Mouse (Mus musculus) C2C12 (cell line): Measurements from ENCODE around the gene Gm5617. TPM values are rescaled to one million over a fixed set of nuclear protein-coding genes. Genes with fewer than 3 reads are reported as not detected.

Experiments used
- H3K27me3 ChIP-seq: one replicate; pipeline ENCODE4 v1.6.1; 2011; ENCODE audit not compliant: control insufficient read depth, insufficient read depth, insufficient read length
- H3K36me3 ChIP-seq: one replicate; pipeline ENCODE4 v1.6.1; 2011; ENCODE audit not compliant: control insufficient read depth, insufficient read depth
- H3K4me3 ChIP-seq: one replicate; pipeline ENCODE4 v1.5.1; 2011; ENCODE audit warnings: mild to moderate bottlenecking, control low read depth; ENCODE audit not compliant: poor library complexity, insufficient read depth, severe bottlenecking
- H3K79me2 ChIP-seq: one replicate; pipeline ENCODE4 v1.6.1; 2011; ENCODE audit not compliant: control insufficient read depth, insufficient read depth
- H3K79me3 ChIP-seq: one replicate; pipeline ENCODE4 v1.6.1; 2011; ENCODE audit warnings: low read depth, control low read depth
- H3ac ChIP-seq: one replicate; pipeline ENCODE3; 2011; ENCODE audit warnings: low read depth; ENCODE audit not compliant: control insufficient read depth, insufficient read length
- CEBPB ChIP-seq: IDR thresholded peaks from one replicate; pipeline ENCODE4 v1.6.1; 2011; ENCODE audit warnings: low read depth, mild to moderate bottlenecking, control low read depth, moderate library complexity
- CTCF ChIP-seq: IDR thresholded peaks from one replicate; pipeline ENCODE4 v1.5.1; 2011; ENCODE audit not compliant: control insufficient read depth, insufficient read depth, insufficient read length
- FOSL1 ChIP-seq: IDR thresholded peaks from one replicate; pipeline ENCODE4 v1.8.0; 2011; ENCODE audit warnings: mild to moderate bottlenecking, low read length; ENCODE audit not compliant: poor library complexity, insufficient read depth, severe bottlenecking
- MAX ChIP-seq: IDR thresholded peaks from one replicate; pipeline ENCODE4 v1.6.1; 2011; ENCODE audit warnings: mild to moderate bottlenecking, control low read depth
- MYOD1 ChIP-seq: IDR thresholded peaks from one replicate; pipeline ENCODE4 v1.6.1; 2011; ENCODE audit warnings: low read depth; ENCODE audit not compliant: control insufficient read depth, insufficient read length
- MYOG ChIP-seq: IDR thresholded peaks from one replicate; pipeline ENCODE4 v1.6.1; 2011; ENCODE audit not compliant: control insufficient read depth, insufficient read length; ENCODE audit errors: extremely low read depth
- USF1 ChIP-seq: IDR thresholded peaks from one replicate; pipeline ENCODE4 v1.6.1; 2011; ENCODE audit warnings: low read depth, mild to moderate bottlenecking, control low read depth, moderate library complexity
- long read RNA-seq, 2 experiments: library from polyadenylated mRNA; unstranded; transcript quantifications; one replicate each; pipeline ENCODE4 v2.0.0; 2019 to 2020
- polyA plus RNA-seq: library from polyadenylated mRNA; unstranded; fragments of >200 nt; fragmentation: generic; extraction: Trizol; gene quantifications from one replicate; pipeline ENCODE4 v1.2.1, GENCODE M21; 2012; ENCODE audit warnings: missing spikeins

The Gm5617 gene
- 23.1 TPM for polyA plus RNA-seq
- long read RNA-seq, experiment 1, transcript Gm5617-201 (1 exons, 531 nt), result major isoform, 19 of 19 reads
- long read RNA-seq, experiment 1, partial matches to known transcripts, result 0 of 19 reads
- long read RNA-seq, experiment 1, other reads (novel, unspliced or antisense), result 0 of 19 reads
- long read RNA-seq, experiment 2, result 0 reads

GRCm38 (mm10) chr9:48494817-48495547 is at the start of gene Gm5617, which contains the start of gene Rbm7:
Gm5617 (plus strand) TSS chr9:48495442.
Rbm7 (minus strand) TSS chr9:48495299.
- Histone ChIP-seq H3K79me3 (peaks cover 30% of the 10 kb centered on the region), H3K79me2 (peaks cover 37% of the 10 kb centered on the region), H3K4me3 (peak within 1 kb of the TSS; percentile 53), H3K27me3 (no peaks in the 10 kb centered on the region), H3K36me3 (peaks cover 38% of the 10 kb centered on the region), H3ac (peak within 1 kb of the TSS; percentile 90)
- TF ChIP-seq CTCF (no peak), MAX (peak; percentile 33), CEBPB (no peak), USF1 (no peak), FOSL1 (no peak), MYOD1 (no peak), MYOG (no peak)

DNA sequence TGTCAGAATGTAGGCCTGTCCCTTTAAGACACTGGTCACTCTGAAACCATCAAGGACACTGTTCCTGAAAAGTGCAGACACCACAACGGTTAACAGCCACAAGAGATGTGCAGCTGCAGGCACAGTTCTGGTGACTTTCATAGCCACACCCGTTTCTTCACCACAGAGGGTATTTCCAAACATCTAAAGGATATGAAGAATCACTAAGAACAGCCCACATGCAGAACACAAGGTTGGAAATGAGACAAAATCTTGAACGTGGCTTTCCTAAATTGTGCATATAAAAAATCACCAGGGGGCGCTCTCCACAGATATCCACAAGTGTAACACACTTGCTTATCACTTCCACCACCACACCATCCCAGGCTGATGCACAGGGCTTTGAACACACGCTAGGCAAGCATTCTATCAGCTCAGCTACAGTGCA is 47.4 kb upstream of the Gm5617 start:
- H3ac ChIP-seq, result no peak overlapping the region
- H3K36me3 ChIP-seq, result no peaks in the 10 kb centered on the region
- H3K79me2 ChIP-seq, result no peaks in the 10 kb centered on the region
- no peaks in the 10 kb centered on the region for H3K27me3 ChIP-seq
- TF ChIP-seq MYOG, result no peak
- TF ChIP-seq CTCF, result no peak
- TF ChIP-seq CEBPB, result no peak
- TF ChIP-seq MYOD1, result no peak
- no peak for TF ChIP-seq MAX
- TF ChIP-seq FOSL1, result no peak
- TF ChIP-seq USF1, result no peak
- H3K79me3 ChIP-seq, result no peaks in the 10 kb centered on the region
- H3K4me3 ChIP-seq, result no peak overlapping the region

DNA sequence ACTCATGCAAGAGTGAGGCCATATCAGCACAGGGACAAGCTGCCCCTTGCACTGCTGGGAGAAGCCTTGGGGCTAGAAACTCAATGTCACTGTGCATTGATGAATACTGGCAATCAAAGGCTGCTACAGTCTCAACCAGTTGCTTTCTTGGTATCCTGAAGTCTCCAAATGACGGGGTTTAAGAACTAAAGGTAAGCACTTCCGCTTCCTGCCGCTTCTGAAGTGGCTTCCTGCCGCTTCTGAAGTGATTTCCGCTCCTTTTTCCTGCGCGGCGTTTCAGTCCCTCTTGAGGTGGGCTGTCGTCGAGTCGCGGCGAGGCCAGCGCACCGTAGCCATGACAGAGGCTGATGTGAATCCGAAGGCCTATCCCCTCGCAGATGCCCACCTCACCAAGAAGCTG is 45.2 kb upstream of the Gm5617 start:
- H3K79me2 ChIP-seq, result no peaks in the 10 kb centered on the region
- H3K79me3 ChIP-seq, result no peaks in the 10 kb centered on the region
- H3ac ChIP-seq, result no peak overlapping the region
- H3K4me3 ChIP-seq, result no peak overlapping the region
- no peak for TF ChIP-seq CEBPB
- TF ChIP-seq FOSL1, result no peak
- no peak for TF ChIP-seq MAX
- no peak for TF ChIP-seq MYOD1
- TF ChIP-seq CTCF, result no peak
- no peak for TF ChIP-seq USF1
- no peak for TF ChIP-seq MYOG
- H3K36me3 ChIP-seq, result no peaks in the 10 kb centered on the region
- no peaks in the 10 kb centered on the region for H3K27me3 ChIP-seq

GRCm38 (mm10) chr9:48455961-48456360 is 39.3 kb upstream of the Gm5617 start:
- no peak for TF ChIP-seq MAX
- TF ChIP-seq MYOD1, result peak; percentile 45
- Histone ChIP-seq H3ac (no peak overlapping the region), H3K4me3 (no peak overlapping the region)

DNA sequence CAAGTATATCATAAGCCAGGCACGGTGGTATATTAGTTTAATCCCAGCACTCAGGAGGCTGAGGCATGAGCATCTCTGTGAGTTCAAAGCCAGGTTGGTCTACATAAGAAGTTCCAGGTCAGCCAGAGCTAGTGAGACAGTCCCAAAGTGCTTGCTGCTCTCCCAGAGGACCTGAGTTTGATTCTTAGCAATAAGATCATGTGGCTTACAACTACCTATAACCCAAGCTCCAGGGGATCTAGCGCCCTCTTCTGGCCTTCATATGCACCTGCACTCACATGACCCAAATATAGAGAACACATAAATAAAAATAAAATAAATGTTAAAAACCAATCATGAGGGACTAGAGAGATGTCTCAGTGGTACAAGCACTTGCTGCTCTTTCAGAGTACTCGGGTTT is 36.4 kb upstream of the Gm5617 start:
- no peak for TF ChIP-seq MYOD1
- TF ChIP-seq CTCF, result no peak
- no peak for TF ChIP-seq MYOG
- TF ChIP-seq MAX, result no peak
- TF ChIP-seq FOSL1, result no peak
- TF ChIP-seq USF1, result no peak
- no peak for TF ChIP-seq CEBPB
- H3K4me3 ChIP-seq, result no peak overlapping the region
- no peaks in the 10 kb centered on the region for H3K79me3 ChIP-seq
- H3ac ChIP-seq, result no peak overlapping the region
- H3K79me2 ChIP-seq, result no peaks in the 10 kb centered on the region
- H3K27me3 ChIP-seq, result no peaks in the 10 kb centered on the region
- H3K36me3 ChIP-seq, result no peaks in the 10 kb centered on the region

More at GRCm38 (mm10) chr9:48455961-48456360, 39.3 kb upstream of the Gm5617 start:
- H3K79me2 ChIP-seq, result no peaks in the 10 kb centered on the region
- no peaks in the 10 kb centered on the region for H3K36me3 ChIP-seq
- H3K79me3 ChIP-seq, result no peaks in the 10 kb centered on the region
- H3K27me3 ChIP-seq, result no peaks in the 10 kb centered on the region

- Histone ChIP-seq H3K79me3 (no peaks in the 10 kb centered on the region), H3K4me3 (no peak overlapping the region), H3K36me3 (no peaks in the 10 kb centered on the region), H3K79me2 (no peaks in the 10 kb centered on the region), H3ac (no peak overlapping the region), H3K27me3 (no peaks in the 10 kb centered on the region)
- no peak for TF ChIP-seq CEBPB
- no peak for TF ChIP-seq CTCF
- no peak for TF ChIP-seq MYOD1
- no peak for TF ChIP-seq MAX
- TF ChIP-seq FOSL1, result no peak
- no peak for TF ChIP-seq USF1
- TF ChIP-seq MYOG, result no peak
Measured at GRCm38 (mm10) chr9:48459391-48459790, 35.9 kb upstream of the Gm5617 start.
